In the genomic region with DNA sequence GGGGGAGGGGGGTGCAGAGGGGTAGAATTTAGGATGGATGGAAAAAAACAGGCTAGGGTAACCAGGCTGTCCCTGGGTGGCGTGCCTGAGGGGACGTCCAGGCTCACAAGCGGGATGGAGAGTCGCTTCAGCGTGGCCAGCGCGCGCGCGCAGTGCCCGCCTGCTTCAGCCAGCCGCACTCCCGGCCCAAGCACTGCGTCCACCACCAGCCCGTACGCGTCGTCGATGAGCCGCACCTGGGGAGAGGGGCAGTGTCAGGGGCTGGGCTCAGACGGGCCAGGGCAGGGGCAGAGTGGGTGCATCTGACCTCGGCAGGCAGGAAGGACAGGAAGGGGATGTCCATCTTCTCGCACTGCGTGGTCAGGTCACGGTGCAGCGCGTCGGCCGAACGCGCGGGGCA, we compare ENCODE assay signal across 7 mouse cellular contexts. TPM values are rescaled to one million over a fixed set of nuclear protein-coding genes. Genes with fewer than 3 reads are reported as not detected.
DNase-seq lines count a peak whose midpoint lies in the region; ATAC-seq and TF ChIP-seq lines count a peak whose summit lies in the region.

No protein-coding gene starts in this region.

- no peak for DNase-seq in layer of hippocampus, adult 2 months (ENCODE audit: low spot score in 2 of 2)
- no peak for DNase-seq in layer of hippocampus, adult 11-12 months (ENCODE audit: low spot score)
- DNase-seq in T-cell, adult 2 months (ENCODE audit: low spot score): no peak
- no peak for DNase-seq in cerebellum, postnatal 14 days

- peak; percentile 17; the same call in 1 of the 2 replicates for ATAC-seq in forebrain, embryonic 12.5 days (ENCODE audit: low FRiP score)
- ATAC-seq in intestine, embryonic 15.5 days: 0 out of 2 replicates have a peak, but pooled peaks have one; percentile 11
- ATAC-seq in neural tube, embryonic 13.5 days (ENCODE audit: low read depth): no peak

- H3K36me3 ChIP-seq in forebrain, embryonic 12.5 days (replicated peaks): peaks cover 13% of the 10 kb centered on the region; the same call in 1 of the 2 replicates
- peaks cover 4% of the 10 kb centered on the region; the same call in 1 of the 2 replicates for H3K36me3 ChIP-seq in intestine, embryonic 15.5 days
- peaks cover 15% of the 10 kb centered on the region for H3K36me3 ChIP-seq in neural tube, embryonic 13.5 days

- peaks cover 56% of the 10 kb centered on the region for H3K4me1 ChIP-seq in forebrain, embryonic 12.5 days
- H3K4me1 ChIP-seq in intestine, embryonic 15.5 days (replicated peaks): peaks cover 34% of the 10 kb centered on the region
- H3K4me1 ChIP-seq in neural tube, embryonic 13.5 days (replicated peaks): peaks cover 54% of the 10 kb centered on the region

- H3K4me2 ChIP-seq in forebrain, embryonic 12.5 days: peak overlapping the region; percentile 42
- peak overlapping the region; percentile 48 for H3K4me2 ChIP-seq in intestine, embryonic 15.5 days (replicated peaks)
- H3K4me2 ChIP-seq in neural tube, embryonic 13.5 days: peak overlapping the region; percentile 47

- H3K27ac ChIP-seq in layer of hippocampus, adult 2 months: no peak overlapping the region
- no peak overlapping the region for H3K27ac ChIP-seq in forebrain, embryonic 12.5 days
- no peak overlapping the region for H3K27ac ChIP-seq in intestine, embryonic 15.5 days
- no peak overlapping the region for H3K27ac ChIP-seq in neural tube, embryonic 13.5 days (replicated peaks)

- 4% methylated on average over 32 of the region's 32 CpGs for WGBS in forebrain, embryonic 12.5 days
- WGBS in intestine, embryonic 15.5 days: 3% methylated on average over 32 of the region's 32 CpGs
- WGBS in neural tube, embryonic 13.5 days: 3% methylated on average over 32 of the region's 32 CpGs

- H3K9ac ChIP-seq in forebrain, embryonic 12.5 days: no peak overlapping the region
- no peak overlapping the region; the same call in 1 of the 2 replicates for H3K9ac ChIP-seq in intestine, embryonic 15.5 days
- H3K9ac ChIP-seq in neural tube, embryonic 13.5 days: peak overlapping the region; percentile 26; the same call in 1 of the 2 replicates

- TF ChIP-seq CTCF in layer of hippocampus, adult 2 months (conservative IDR thresholded peaks at IDR 0.05): no peak

- H3K27me3 ChIP-seq in forebrain, embryonic 12.5 days: peaks cover 77% of the 10 kb centered on the region
- H3K27me3 ChIP-seq in intestine, embryonic 15.5 days (replicated peaks): peaks cover 72% of the 10 kb centered on the region
- peaks cover 69% of the 10 kb centered on the region for H3K27me3 ChIP-seq in neural tube, embryonic 13.5 days

- peak overlapping the region; percentile 39 for H3K4me3 ChIP-seq in layer of hippocampus, adult 2 months
- H3K4me3 ChIP-seq in forebrain, embryonic 12.5 days (replicated peaks): peak overlapping the region; percentile 29
- peak overlapping the region; percentile 17 for H3K4me3 ChIP-seq in intestine, embryonic 15.5 days (replicated peaks)
- peak overlapping the region; percentile 23 for H3K4me3 ChIP-seq in neural tube, embryonic 13.5 days

- H3K9me3 ChIP-seq in forebrain, embryonic 12.5 days: no peaks in the 10 kb centered on the region
- H3K9me3 ChIP-seq in intestine, embryonic 15.5 days: no peaks in the 10 kb centered on the region
- no peaks in the 10 kb centered on the region for H3K9me3 ChIP-seq in neural tube, embryonic 13.5 days

RNA-seq across cellular contexts. Expression of a gene that starts 1.4 kb away (rescaled TPM):
- total RNA-seq in layer of hippocampus, adult 2 months (2021): under 1 TPM; 0.69 to 0.72 TPM
- polyA plus RNA-seq in forebrain, embryonic 12.5 days (2016; fragmentation: Nextera tagmentation; extraction: Ambion mirVana): 0.77 and 1.1 TPM in 2 replicates
- 0.48 and 0.65 TPM in 2 replicates for polyA plus RNA-seq in intestine, embryonic 15.5 days (2015; fragmentation: Nextera tagmentation; extraction: Ambion mirVana)
- 3.1 and 3.9 TPM in 2 replicates for polyA plus RNA-seq in neural tube, embryonic 13.5 days (2015; fragmentation: Nextera tagmentation; extraction: Ambion mirVana)

RNA-seq across cellular contexts. Expression of a gene that starts 13.1 kb away (rescaled TPM):
- total RNA-seq in layer of hippocampus, adult 2 months (2021): under 1 TPM in 1 of 2 experiments, not detected in 1; 0.64 TPM
- polyA plus RNA-seq in forebrain, embryonic 12.5 days (2016; fragmentation: Nextera tagmentation; extraction: Ambion mirVana): 4.2 and 4.3 TPM in 2 replicates
- polyA plus RNA-seq in intestine, embryonic 15.5 days (2015; fragmentation: Nextera tagmentation; extraction: Ambion mirVana): 2.8 and 3.4 TPM in 2 replicates
- 3.4 TPM in 2 replicates for polyA plus RNA-seq in neural tube, embryonic 13.5 days (2015; fragmentation: Nextera tagmentation; extraction: Ambion mirVana)

RNA-seq across cellular contexts. Expression of a gene that starts 13.5 kb away (rescaled TPM):
- total RNA-seq in layer of hippocampus, adult 2 months (2021): 100 to 1,000 TPM; 154 to 157 TPM
- 165 and 168 TPM in 2 replicates for polyA plus RNA-seq in forebrain, embryonic 12.5 days (2016; fragmentation: Nextera tagmentation; extraction: Ambion mirVana)
- 212 and 213 TPM in 2 replicates for polyA plus RNA-seq in intestine, embryonic 15.5 days (2015; fragmentation: Nextera tagmentation; extraction: Ambion mirVana)
- 169 and 186 TPM in 2 replicates for polyA plus RNA-seq in neural tube, embryonic 13.5 days (2015; fragmentation: Nextera tagmentation; extraction: Ambion mirVana)

RNA-seq across cellular contexts. Expression of a gene that starts 13.6 kb away (rescaled TPM):
- total RNA-seq in layer of hippocampus, adult 2 months (2021): 10 to 100 TPM; 29.3 to 32.5 TPM
- 7.0 and 9.8 TPM in 2 replicates for polyA plus RNA-seq in forebrain, embryonic 12.5 days (2016; fragmentation: Nextera tagmentation; extraction: Ambion mirVana)
- 3.9 and 4.2 TPM in 2 replicates for polyA plus RNA-seq in intestine, embryonic 15.5 days (2015; fragmentation: Nextera tagmentation; extraction: Ambion mirVana)
- polyA plus RNA-seq in neural tube, embryonic 13.5 days (2015; fragmentation: Nextera tagmentation; extraction: Ambion mirVana): 10.0 and 12.1 TPM in 2 replicates

RNA-seq across cellular contexts. Expression of a gene that starts 56.6 kb away (rescaled TPM):
- 10 to 100 TPM; 15.1 to 18.3 TPM for total RNA-seq in layer of hippocampus, adult 2 months (2021)
- 51.2 and 54.0 TPM in 2 replicates for polyA plus RNA-seq in forebrain, embryonic 12.5 days (2016; fragmentation: Nextera tagmentation; extraction: Ambion mirVana)
- 3.5 and 3.9 TPM in 2 replicates for polyA plus RNA-seq in intestine, embryonic 15.5 days (2015; fragmentation: Nextera tagmentation; extraction: Ambion mirVana)
- 50.9 and 58.8 TPM in 2 replicates for polyA plus RNA-seq in neural tube, embryonic 13.5 days (2015; fragmentation: Nextera tagmentation; extraction: Ambion mirVana)
